Mouse (Mus musculus) retina, adult 2 months (tissue): Measurements from ENCODE around the gene Iqsec1.

ENCODE experiments used
- DNase-seq: peaks from one replicate; pipeline ENCODE4 v3.0.0-alpha.2; 2012; ENCODE audit warnings: low read depth, low spot score

Gene Iqsec1

DNA sequence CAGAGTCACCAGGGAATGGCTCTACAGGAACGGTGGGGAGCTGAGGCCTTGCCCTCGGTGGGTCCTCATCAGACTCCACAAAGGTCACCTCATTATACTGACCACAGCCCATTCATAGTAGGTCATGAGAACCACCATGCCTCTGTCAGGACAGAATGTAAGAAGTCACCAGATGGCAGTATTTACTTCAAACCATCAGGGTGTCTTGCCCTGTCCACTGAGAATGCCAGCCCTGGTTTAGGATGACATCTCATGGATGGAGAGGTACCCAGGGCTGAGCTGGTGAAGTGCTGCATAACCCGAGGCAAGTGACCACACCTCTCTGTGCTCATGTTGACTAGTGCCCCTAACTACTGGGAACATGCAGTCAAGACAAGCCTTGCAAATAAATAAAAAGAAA lies 282.7 kb downstream of the Iqsec1 start:
- DNase-seq: no peak

DNA sequence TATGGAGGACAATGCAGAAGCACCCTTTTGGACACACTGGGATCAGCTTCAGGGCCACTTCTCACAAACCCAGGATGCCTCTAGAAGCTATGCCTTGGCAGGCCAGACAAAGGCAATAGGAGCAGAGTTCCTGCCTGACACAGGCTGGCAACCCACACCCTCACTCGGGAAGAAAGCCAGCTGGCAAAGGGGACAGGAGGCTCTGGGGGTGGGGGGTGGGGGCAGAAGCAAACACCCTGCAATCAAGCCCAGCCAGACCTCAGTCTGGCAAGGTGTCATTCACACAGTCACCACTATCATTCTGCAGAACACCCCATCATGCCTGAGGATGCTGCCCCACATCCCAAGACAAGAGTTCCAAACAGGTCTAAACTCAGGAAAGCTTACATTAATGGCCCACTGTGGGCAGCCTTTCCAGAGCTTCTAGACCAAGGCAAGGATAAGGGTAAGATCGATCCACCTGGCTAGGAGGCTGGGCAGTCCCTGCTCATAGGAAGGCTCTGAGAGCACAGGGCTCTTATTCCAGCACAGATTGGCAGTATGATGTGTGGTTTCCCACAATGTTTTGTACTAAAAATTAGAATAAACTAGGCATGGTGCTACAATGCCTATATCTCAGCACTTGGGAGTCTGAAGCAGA lies 283.7 kb downstream of the Iqsec1 start:
- DNase-seq: no peak

DNA sequence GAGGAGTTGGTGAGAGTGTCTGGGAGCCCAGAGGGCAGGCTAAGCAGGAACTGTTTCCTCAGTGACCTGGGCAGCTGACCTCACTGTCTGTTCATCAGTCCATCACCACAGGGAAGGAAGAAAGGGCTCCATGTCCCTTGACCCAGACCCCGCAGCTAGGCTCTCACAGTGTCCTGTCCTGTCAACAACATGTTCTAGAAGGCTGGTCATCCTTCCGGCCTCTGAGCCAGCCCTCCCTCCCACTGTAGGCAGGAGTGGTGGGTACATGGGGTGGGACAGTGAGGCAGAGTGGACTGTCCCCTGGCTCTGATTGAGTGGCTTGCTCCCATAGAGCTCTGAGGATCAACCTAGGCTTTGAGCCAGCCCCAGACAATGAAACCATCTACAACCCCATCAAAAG lies 284.7 kb downstream of the Iqsec1 start:
- DNase-seq: no peak

DNA sequence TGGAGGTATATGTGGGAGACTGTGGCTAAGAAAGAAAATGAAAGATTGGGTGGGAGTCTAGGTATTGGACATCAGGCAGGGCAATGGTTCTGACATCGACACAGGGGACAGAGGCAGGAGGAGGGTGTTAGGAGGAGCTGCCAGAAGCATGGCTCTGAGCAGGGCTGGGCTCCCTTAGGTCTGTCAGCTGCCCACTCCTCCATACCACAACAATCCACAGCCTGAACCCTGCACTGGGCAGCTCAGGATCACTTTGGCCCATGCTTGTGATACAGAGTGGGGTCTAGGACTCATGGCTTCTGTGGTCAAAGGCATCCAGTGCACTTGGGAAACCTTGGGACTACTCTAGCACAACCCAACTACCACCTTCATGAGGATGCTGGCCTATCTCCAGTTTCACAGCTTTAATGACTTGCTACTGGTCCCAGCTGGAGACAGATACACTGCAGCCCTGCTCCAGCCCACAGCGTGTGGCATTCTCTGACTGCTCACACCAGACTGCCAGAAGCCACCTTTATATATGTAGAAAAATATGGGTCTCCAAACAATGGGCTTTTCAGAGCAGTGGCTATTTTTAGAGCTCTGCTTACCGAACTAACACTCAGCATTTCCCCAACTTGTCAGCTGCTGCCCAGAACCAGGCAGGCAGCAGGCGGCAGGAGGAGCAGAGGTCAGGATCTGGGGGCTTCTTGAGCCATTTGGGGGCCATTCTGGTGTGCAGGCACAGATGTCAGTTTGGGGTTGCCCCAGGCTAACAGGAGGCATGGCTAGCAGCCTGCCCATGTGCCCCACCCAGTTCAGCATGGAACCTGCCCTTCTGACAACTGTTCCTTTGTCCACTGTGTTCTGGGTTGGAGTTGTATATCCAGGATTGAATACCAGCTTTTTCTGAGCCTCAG lies 285.4 kb downstream of the Iqsec1 start:
- DNase-seq: no peak

DNA sequence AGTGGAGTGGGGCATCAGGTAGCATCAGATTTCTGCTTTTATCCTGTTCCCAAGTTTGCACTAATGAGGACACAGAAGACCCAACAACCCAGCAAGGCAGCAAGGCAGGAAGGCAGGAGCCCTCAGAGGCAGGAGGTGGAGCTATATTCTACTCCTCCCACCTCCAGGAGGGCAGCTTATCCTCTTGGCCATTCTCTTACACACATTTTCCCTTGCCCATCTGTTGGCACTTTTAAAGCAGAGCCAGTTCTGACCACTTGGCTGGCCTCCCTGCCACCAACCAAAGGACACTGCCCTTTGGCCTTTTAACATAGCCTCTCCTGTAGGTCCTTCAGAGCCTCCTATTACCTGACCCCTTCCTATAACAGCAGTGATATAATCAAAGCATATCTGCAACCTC lies 286.3 kb downstream of the Iqsec1 start:
- DNase-seq: no peak

DNA sequence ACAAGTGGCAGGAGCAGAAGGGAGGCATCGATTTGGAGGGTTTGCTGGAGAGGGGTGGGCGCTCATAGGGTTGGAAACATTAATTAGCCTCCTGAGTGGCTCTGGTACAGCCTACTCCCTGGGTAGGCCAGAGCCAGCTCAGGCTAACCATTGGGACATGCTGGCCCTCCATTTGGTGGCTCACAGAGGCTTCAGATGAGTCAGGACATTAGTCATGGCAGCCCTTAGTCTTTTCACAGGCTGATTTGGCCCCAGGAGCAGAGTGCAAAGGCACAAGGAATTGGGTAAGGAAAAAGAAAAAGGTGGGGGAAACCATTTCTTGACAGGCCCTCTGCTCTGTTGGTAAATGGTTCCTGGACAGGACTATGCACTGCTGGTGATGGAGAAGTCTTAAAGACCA lies 287.1 kb downstream of the Iqsec1 start:
- no peak for DNase-seq

DNA sequence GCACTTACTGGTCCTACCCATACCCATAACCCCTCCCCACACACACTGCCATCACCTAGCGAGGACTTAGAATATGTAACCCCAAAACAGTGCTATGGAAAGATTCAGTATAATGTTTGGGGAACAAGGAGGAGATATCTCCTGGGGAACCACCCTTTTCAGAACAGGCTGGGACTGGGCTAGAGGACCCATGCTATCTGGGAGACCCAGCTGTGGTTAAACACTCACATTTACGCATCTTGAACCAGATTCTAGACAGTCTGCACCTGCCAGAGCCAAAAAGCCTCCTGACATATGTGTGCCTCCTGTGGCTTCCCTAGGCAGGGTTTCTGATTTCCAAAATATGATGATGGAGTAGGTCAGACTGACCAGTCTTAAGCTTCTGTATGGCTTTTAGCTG lies 287.7 kb downstream of the Iqsec1 start:
- no peak for DNase-seq

DNA sequence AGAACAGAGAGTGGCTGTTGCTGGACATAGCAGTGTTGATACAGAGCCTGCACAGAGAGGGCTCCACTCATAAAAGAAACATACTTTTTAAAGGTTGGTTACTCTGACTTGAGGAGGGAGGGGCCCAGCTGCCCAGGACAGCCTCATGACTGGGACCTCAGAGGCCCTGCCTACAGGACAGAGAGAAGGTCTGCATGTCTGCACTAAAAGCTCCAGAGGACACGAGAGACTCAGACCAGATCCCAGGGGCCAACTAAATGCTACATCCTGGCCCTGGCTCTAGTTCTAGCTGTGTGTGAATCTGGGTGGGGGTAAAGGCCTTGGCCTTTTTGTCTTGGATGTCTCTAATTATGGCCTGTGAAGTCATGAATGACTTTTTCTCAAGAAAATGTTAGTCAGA lies 288.4 kb downstream of the Iqsec1 start:
- DNase-seq: no peak

DNA sequence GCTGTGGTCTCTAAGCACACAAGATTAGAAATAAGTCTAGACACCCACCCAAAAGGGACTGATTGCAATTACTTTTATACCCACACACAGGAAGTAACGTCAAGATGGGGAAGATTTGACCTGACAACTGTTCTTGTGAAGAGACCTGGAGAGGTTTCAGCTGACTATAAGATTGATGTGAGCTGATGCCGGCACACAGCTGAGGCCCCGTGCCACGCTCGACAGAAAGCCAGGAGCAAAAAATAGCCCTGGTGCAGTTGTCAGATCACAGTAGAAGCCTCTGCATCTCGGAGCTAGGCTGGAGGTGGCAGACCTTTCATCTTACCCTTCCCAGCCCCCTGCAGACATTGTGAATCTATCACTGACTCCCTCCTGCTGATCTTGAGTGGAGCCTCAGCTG lies 289.6 kb downstream of the Iqsec1 start:
- DNase-seq: no peak

DNA sequence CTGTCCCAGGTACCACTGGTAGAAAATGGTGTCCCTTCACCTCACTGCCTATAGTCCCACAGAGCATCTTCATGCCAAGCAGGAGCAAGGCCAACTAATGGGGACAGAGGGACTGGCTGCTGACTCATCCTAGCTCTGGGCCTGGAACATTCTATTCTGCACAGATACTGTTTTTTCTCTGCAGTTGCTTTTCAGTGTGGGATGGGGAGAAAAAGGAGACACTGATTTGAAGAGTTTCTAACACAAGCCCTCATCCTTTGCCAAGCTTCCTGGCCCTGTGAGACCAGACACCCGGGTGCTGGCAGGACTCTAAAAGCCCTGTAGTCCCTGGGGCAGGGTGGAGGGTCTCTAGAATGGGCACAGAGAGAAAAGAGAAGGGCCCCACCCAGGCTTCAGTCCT lies 292.7 kb downstream of the Iqsec1 start:
- DNase-seq: no peak

DNA sequence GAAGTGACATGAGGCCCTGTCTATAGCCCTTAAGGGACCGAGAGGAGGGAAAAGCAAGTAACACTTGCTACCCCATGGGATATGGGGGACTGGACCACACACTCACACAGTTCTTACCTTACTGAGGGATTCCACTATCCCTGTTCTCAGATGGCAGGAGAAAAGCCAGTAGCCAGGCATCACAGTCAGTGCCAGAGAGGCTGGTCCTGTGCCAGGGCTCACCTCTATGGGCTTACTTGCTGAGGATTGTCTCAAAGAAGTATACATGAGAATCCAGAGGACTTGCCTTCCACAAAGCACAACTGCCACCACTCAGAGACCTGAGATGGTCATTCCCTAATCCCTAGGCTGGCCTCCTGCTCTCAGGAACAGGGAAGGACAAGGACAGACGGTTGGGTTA lies 296.1 kb downstream of the Iqsec1 start:
- no peak for DNase-seq

DNA sequence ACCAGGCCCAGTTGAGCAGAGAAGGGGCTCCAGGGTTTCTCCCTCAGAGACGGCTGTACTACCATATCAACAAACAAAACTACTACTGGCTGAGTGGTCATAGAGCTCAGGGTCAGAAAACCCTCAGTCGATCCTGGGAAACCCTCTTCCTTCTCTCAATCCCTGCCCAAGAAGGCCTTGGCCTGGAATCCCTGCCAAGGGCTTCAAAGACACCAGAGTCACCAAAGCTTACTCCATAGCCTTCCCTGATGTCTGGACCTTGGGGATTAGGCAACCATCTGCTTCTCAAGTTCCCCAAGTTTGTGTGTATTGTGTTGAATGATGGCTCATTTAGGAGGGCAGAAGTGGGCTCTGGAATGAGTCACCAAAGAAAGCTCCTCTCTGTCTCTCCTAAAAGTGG lies 296.6 kb downstream of the Iqsec1 start:
- DNase-seq: no peak

DNA sequence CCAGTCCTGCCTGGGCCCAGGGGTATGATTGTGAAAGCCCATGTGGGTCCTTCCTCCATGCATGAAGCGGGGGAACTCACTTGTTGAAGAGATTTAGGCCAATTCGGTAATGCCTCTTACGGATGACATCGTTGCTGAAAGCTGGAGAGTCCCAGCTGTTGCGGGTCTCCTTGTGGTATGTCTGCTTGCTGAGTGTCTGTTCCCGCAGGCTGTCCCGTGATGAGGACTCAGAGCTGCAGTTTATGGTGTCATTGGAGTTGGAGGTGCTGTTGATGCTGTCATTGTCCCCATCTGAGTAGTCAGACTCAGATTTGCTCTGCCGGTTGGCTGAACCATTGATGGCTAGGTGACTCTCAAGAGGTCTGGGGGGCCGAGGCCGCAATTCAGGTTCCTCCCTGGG lies 299.0 kb downstream of the Iqsec1 start:
- DNase-seq: no peak

DNA sequence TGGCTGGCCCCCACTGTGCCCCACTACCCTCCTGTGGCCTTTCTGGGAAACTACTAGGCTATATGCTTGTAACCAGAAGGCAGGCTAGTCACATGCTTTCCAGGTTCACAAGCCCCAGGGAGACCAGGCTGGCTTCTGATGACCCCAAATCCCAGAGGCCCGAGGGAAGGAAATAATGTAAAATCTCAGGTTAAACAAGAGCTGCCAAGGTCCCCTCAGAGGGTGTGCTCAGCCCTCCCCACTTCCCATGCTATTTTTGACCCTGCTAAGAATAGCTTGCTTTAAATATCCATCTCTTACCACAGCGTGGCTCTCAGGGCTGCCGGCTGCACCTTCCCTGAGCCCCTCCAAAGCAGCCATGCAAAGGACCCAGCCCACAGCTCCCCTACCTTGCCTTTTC lies 299.7 kb downstream of the Iqsec1 start:
- no peak for DNase-seq

DNA sequence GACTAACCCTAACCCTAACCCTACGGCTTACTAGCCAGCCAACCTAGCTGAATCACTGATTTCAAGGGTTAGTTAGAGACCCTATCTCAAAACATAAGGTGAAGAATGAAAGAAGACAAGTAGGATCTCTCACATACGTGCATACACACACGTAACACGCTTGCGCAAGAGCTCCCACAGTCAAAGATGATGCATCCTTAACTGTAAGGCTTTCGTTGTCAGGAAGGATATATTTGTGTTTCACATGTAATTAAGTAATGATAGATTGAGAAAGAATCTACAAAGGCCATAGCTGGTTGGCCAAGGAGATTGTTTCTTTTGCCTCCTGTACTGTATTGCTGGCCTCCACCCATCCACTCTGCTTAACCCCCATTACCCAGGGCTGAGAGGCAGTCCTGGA lies 300.5 kb downstream of the Iqsec1 start:
- DNase-seq: no peak

DNA sequence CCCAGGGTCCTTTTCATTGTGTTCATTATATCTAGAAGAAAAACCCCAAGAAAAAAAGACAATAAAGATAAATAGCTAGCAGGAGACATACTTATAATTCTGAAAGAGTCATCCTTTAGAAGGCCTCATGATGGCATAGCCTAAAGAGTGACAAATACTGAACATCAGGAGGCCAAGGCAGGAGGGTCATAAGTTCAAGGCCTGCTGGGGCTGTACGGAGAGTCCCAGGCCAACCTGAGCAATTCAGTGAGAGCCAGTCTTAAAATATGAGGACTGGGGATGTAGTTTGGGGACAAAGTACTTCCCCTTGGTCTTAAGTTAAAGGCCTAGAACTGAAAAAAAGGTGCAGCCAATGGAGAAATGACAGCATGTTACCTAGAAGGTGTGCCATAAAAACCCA lies 301.7 kb downstream of the Iqsec1 start:
- no peak for DNase-seq

DNA sequence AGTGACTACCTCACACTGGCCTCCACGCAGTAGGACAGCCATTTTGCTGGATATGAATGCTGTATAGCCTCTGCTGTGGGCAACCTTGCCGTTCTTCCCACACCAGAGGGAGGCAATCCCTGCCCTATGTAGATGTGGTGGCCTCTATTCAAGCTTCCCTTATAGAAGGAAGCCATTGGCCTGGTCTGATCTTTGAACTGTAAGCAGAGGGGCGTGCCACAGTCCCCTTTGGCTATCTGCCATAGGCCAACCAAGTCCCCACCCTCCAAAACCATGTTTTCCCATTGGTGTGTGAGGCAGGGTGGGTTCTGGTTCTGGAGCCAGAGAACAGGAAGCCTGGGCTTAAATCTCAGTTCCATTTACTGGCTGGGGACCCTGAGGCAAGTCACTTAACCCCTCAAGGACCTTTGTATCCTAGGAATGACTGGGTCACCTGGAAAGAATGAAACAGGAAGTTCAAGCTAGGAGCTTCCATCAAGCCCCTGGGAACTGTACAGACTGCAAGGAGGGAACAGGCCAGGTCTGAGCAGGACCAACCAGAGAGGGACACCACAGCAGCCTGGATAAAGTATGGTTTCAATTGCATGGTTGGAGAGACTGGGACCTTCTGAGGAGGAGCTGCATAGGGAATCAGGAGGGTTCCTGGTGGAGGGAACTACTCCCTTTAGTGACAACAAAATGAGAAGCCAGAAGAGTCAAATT lies 304.5 kb downstream of the Iqsec1 start:
- no peak for DNase-seq

DNA sequence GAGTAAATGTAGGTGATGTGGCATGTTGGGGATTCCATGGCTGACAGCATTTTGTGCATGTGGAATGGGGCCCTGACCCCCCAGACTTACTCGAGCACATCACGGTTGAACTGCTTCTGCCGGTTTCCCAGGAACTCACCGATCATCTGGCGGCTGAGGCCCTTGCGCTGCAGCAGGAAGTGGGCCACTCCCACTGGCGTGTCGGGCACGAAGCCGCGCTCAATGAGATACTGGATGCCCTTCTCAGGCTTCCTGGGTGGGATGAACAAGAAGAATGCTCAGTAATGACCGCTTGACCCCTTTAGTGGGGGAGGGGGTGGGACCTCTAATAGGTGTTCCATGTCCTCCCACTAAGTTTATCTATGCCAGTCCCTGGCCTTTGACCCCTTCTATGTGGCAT lies 308.1 kb downstream of the Iqsec1 start:
- DNase-seq: no peak

DNA sequence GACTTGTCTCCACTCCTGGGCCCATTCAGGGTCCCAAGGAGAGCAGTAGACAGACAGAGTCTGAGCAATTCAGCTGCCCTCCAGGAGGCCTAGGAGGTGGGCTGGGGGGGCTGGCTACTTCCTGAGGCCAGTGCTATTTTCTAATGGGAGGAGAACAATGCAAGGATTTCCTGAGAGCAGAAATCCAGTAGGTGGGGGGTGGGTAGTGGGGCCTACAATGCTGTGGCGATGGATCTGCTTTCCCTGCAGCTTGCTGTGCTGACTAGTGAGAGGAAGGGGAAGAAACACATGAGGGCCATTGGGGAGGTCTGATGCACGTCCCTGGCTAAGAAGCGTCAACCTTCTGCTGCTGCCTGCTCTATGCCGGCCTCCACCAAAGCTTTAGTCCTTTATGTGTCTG lies 309.7 kb downstream of the Iqsec1 start:
- no peak for DNase-seq

DNA sequence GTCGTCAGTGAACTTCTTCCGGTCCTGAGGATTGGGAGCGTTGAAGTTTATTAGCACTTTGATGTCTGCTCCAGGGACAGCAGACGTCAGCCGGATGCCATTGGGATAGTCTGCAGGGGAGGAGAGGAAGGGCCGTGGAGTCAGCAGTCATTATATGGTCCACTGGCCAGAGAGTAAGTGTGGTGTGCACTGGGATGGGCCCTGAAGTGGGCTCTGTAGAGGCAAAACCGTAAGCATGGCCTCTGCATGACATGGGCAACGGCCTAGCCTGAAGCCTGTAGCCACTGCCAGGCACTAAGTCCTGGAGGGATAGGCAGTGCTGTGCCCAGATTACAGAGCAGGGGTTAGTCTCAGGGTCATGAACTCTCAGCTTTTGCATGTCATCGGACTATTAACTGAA lies 319.8 kb downstream of the Iqsec1 start:
- DNase-seq: no peak

DNA sequence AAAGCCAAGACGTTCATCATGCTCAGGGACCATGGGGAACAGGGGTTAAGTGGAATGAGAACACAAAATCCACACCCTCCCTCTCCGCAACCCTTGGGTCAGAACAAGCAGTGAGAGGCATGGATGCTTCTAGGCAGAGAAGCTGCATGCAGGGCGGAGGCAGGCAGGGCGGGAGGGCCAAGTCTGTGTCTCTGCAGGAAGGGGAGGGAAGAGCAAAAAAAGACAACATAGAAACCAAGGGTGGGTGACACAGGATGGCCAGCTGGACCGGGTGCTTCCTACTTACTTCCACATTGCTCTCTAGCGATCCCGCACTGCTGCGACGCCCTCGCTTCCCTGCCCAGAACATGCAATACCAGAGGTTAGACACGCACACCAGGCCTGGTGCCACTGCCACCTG lies 324.7 kb downstream of the Iqsec1 start:
- no peak for DNase-seq

DNA sequence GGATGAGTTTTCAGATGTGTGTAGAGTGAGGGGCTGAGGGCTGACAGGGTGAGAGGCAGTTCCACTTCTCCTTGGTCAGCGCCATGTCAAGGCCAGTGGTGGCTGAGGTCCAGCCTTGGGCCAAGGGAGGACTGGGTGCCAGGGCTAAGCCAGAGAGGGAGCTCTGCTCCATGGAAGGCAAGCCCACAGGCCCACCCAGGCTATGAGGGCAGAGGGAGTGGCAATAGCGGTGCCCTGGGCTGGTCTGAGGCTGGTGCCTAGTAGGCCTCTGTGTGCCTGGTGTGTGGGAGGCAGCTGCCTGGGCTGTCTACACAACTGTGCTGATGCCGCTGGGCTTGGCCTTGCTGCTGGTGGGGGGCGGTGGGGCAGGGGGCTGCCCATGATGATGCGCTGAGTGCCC lies 326.3 kb downstream of the Iqsec1 start:
- DNase-seq: no peak

DNA sequence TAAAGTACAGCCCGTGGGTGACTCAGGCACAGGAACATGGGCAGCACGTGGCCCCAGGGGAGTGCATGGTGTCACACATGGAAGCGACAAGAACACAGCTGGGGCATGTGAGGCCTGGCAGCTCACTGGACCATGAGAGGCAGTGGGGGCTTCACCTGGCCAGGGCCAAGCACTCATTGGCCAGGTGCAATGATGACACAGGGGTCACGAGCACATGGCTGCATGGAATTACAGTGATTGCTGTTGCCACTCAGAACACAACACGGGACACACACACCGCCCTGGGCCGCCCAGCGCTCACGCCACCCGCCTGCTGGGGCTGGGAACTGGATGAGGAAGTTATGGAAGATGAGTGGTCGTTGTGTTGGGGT lies 327.5 kb downstream of the Iqsec1 start:
- no peak for DNase-seq
